Mouse (Mus musculus) hindbrain, embryonic 15.5 days (tissue): ENCODE measurements around the gene Btbd11. TPM values are rescaled to one million over a fixed set of nuclear protein-coding genes. Genes with fewer than 3 reads are reported as not detected.

Experiments
- ATAC-seq: fragments of 200-750 bp; cut with Nextera tagmentation; 2 replicates; pipeline ENCODE4 v1.8.0; 2017; ENCODE audit warnings: low read depth, moderate number of reproducible peaks, moderate TSS enrichment; ENCODE audit not compliant: low FRiP score
- H3K27ac ChIP-seq: fragments of 300-500 bp; sonication (generic); replicated peaks from 2 replicates; pipeline ENCODE4 v1.5.1; 2015; ENCODE audit warnings: mild to moderate bottlenecking, inconsistent platforms
- H3K27me3 ChIP-seq: fragments of 300-500 bp; sonication (generic); 2 replicates; pipeline ENCODE4 v1.6.1; 2015; ENCODE audit warnings: control low read depth, inconsistent platforms
- H3K36me3 ChIP-seq: fragments of 300-500 bp; sonication (generic); 2 replicates; pipeline ENCODE4 v1.6.1; 2015; ENCODE audit warnings: control low read depth, inconsistent platforms
- H3K4me1 ChIP-seq: fragments of 300-500 bp; sonication (generic); replicated peaks from 2 replicates; pipeline ENCODE4 v1.6.1; 2015; ENCODE audit warnings: control low read depth, inconsistent platforms
- H3K4me2 ChIP-seq: fragments of 300-500 bp; sonication (generic); 2 replicates; pipeline ENCODE4 v1.6.1; 2015; ENCODE audit warnings: moderate library complexity, mild to moderate bottlenecking, inconsistent platforms
- H3K4me3 ChIP-seq: fragments of 300-500 bp; sonication (generic); 2 replicates; pipeline ENCODE4 v1.5.1; 2015; ENCODE audit warnings: mild to moderate bottlenecking, inconsistent platforms
- H3K9ac ChIP-seq: fragments of 300-500 bp; sonication (generic); 2 replicates; pipeline ENCODE4 v1.6.1; 2015; ENCODE audit warnings: inconsistent platforms
- H3K9me3 ChIP-seq: fragments of 300-500 bp; sonication (generic); 2 replicates; pipeline ENCODE4 v1.6.1; 2016; ENCODE audit warnings: control low read depth, inconsistent platforms
- WGBS: fragments of 180-500 bp; shearing (Covaris S2); methylation state at CpG from one replicate; pipeline ENCODE4 v1.1.7; 2015; 5-methylcytosine and 5-hydroxymethylcytosine counted together
- polyA plus RNA-seq: library from polyadenylated mRNA; unstranded; fragments of >200 nt; fragmentation: Nextera tagmentation; extraction: Ambion mirVana; gene quantifications from 2 replicates; pipeline ENCODE4 v1.2.1, GENCODE M21; 2015

Gene Btbd11
- 23.2 and 26.9 TPM in 2 replicates for polyA plus RNA-seq

- Histone ChIP-seq H3K36me3 (no peaks in the 10 kb centered on the region), H3K4me1 (peaks cover 21% of the 10 kb centered on the region), H3K9ac (peak within 1 kb of the TSS; percentile 66), H3K4me2 (peak within 1 kb of the TSS; percentile 90), H3K27ac (peak within 1 kb of the TSS; percentile 80), H3K4me3 (peak within 1 kb of the TSS; percentile 65), H3K9me3 (no peaks in the 10 kb centered on the region), H3K27me3 (no peaks in the 10 kb centered on the region)
- WGBS = under 1% methylated on average over 45 of the region's 46 CpGs
- peak; percentile 96 for ATAC-seq
These were observed at the start of gene Btbd11 for GRCm38 (mm10) chr10:85386605-85387218. Btbd11 (plus strand) TSS chr10:85386814.

- WGBS = 52% methylated on average over 12 of the region's 12 CpGs
- H3K9ac ChIP-seq = no peak overlapping the region
These were observed 47.9 kb upstream of the Btbd11 start for GRCm38 (mm10) chr10:85338733-85339132.

GRCm38 (mm10) chr10:85341867-85342266 lies 44.7 kb upstream of the Btbd11 start:
- Histone ChIP-seq H3K27me3 (no peaks in the 10 kb centered on the region), H3K9me3 (no peaks in the 10 kb centered on the region), H3K4me3 (no peak overlapping the region), H3K27ac (no peak overlapping the region), H3K36me3 (no peaks in the 10 kb centered on the region), H3K9ac (no peak overlapping the region), H3K4me2 (no peak overlapping the region), H3K4me1 (peaks cover 6% of the 10 kb centered on the region; the same call in 1 of the 2 replicates)
- WGBS = 79% methylated on average over 1 of the region's 1 CpGs
- no peak for ATAC-seq

More at GRCm38 (mm10) chr10:85338733-85339132, 47.9 kb upstream of the Btbd11 start:
- H3K27me3 ChIP-seq = no peaks in the 10 kb centered on the region
- H3K4me1 ChIP-seq = 0 out of 2 replicates have a peak, but pooled peaks cover 5% of the 10 kb centered on the region
- H3K36me3 ChIP-seq = no peaks in the 10 kb centered on the region
- no peak overlapping the region for H3K4me2 ChIP-seq
- ATAC-seq = no peak
- no peaks in the 10 kb centered on the region for H3K9me3 ChIP-seq
- H3K4me3 ChIP-seq = no peak overlapping the region
- H3K27ac ChIP-seq = no peak overlapping the region

- Histone ChIP-seq H3K9ac (no peak overlapping the region), H3K36me3 (no peaks in the 10 kb centered on the region), H3K27ac (no peak overlapping the region), H3K4me3 (no peak overlapping the region), H3K4me2 (no peak overlapping the region), H3K9me3 (no peaks in the 10 kb centered on the region), H3K4me1 (peaks cover 6% of the 10 kb centered on the region; the same call in 1 of the 2 replicates), H3K27me3 (no peaks in the 10 kb centered on the region)
- ATAC-seq = no peak
- WGBS = 83% methylated on average over 9 of the region's 9 CpGs
These were observed 39.4 kb upstream of the Btbd11 start for GRCm38 (mm10) chr10:85347171-85347570.

- no peaks in the 10 kb centered on the region for H3K36me3 ChIP-seq
- H3K27me3 ChIP-seq = no peaks in the 10 kb centered on the region
These were observed 34.1 kb upstream of the Btbd11 start for GRCm38 (mm10) chr10:85352505-85352904.

GRCm38 (mm10) chr10:85354270-85354669 lies 32.3 kb upstream of the Btbd11 start:
- Histone ChIP-seq H3K9ac (no peak overlapping the region), H3K4me2 (no peak overlapping the region), H3K4me1 (no peaks in the 10 kb centered on the region), H3K9me3 (no peaks in the 10 kb centered on the region), H3K4me3 (no peak overlapping the region), H3K36me3 (no peaks in the 10 kb centered on the region), H3K27me3 (no peaks in the 10 kb centered on the region), H3K27ac (no peak overlapping the region)
- WGBS = 98% methylated on average over 1 of the region's 1 CpGs
- no peak for ATAC-seq

More at GRCm38 (mm10) chr10:85352505-85352904, 34.1 kb upstream of the Btbd11 start:
- WGBS = 81% methylated on average over 2 of the region's 2 CpGs
- Histone ChIP-seq H3K9me3 (no peaks in the 10 kb centered on the region), H3K9ac (no peak overlapping the region), H3K27ac (no peak overlapping the region), H3K4me3 (no peak overlapping the region), H3K4me2 (no peak overlapping the region), H3K4me1 (no peaks in the 10 kb centered on the region)
- no peak for ATAC-seq

- H3K9me3 ChIP-seq = no peaks in the 10 kb centered on the region
- WGBS = 75% methylated on average over 3 of the region's 3 CpGs
- H3K4me1 ChIP-seq = peaks cover 12% of the 10 kb centered on the region; the same call in 1 of the 2 replicates
These were observed 27.0 kb upstream of the Btbd11 start for GRCm38 (mm10) chr10:85359501-85360066.

GRCm38 (mm10) chr10:85362766-85363442 lies 23.7 kb upstream of the Btbd11 start:
- peak; percentile 74 for ATAC-seq
- WGBS = 44% methylated on average over 9 of the region's 9 CpGs

More at GRCm38 (mm10) chr10:85359501-85360066, 27.0 kb upstream of the Btbd11 start:
- Histone ChIP-seq H3K36me3 (no peaks in the 10 kb centered on the region), H3K4me2 (no peak overlapping the region), H3K27ac (no peak overlapping the region), H3K9ac (no peak overlapping the region), H3K4me3 (no peak overlapping the region), H3K27me3 (no peaks in the 10 kb centered on the region)
- ATAC-seq = no peak

GRCm38 (mm10) chr10:85366876-85367275 lies 19.7 kb upstream of the Btbd11 start:
- H3K4me3 ChIP-seq = no peak overlapping the region
- no peak overlapping the region for H3K9ac ChIP-seq
- H3K27ac ChIP-seq = no peak overlapping the region
- H3K4me2 ChIP-seq = no peak overlapping the region
- H3K27me3 ChIP-seq = no peaks in the 10 kb centered on the region
- no peaks in the 10 kb centered on the region for H3K36me3 ChIP-seq
- H3K4me1 ChIP-seq = peaks cover 7% of the 10 kb centered on the region; the same call in 1 of the 2 replicates
- 87% methylated on average over 10 of the region's 10 CpGs for WGBS
- no peak for ATAC-seq
- H3K9me3 ChIP-seq = no peaks in the 10 kb centered on the region

More at GRCm38 (mm10) chr10:85362766-85363442, 23.7 kb upstream of the Btbd11 start:
- H3K4me1 ChIP-seq = peaks cover 12% of the 10 kb centered on the region; the same call in 1 of the 2 replicates
- no peaks in the 10 kb centered on the region for H3K27me3 ChIP-seq
- H3K9ac ChIP-seq = no peak overlapping the region
- H3K9me3 ChIP-seq = no peaks in the 10 kb centered on the region
- H3K27ac ChIP-seq = no peak overlapping the region
- no peak overlapping the region for H3K4me3 ChIP-seq
- H3K4me2 ChIP-seq = no peak overlapping the region
- no peaks in the 10 kb centered on the region for H3K36me3 ChIP-seq

GRCm38 (mm10) chr10:85371309-85371708 lies 15.3 kb upstream of the Btbd11 start:
- Histone ChIP-seq H3K9me3 (no peaks in the 10 kb centered on the region), H3K4me1 (no peaks in the 10 kb centered on the region), H3K9ac (no peak overlapping the region), H3K27ac (no peak overlapping the region), H3K4me2 (no peak overlapping the region), H3K36me3 (no peaks in the 10 kb centered on the region), H3K4me3 (no peak overlapping the region), H3K27me3 (no peaks in the 10 kb centered on the region)
- WGBS = 63% methylated on average over 2 of the region's 2 CpGs
- ATAC-seq = 0 out of 2 replicates have a peak, but pooled peaks have one; percentile 51

GRCm38 (mm10) chr10:85372108-85372507 lies 14.5 kb upstream of the Btbd11 start:
- Histone ChIP-seq H3K9me3 (no peaks in the 10 kb centered on the region), H3K27me3 (no peaks in the 10 kb centered on the region), H3K36me3 (no peaks in the 10 kb centered on the region), H3K4me1 (no peaks in the 10 kb centered on the region), H3K4me2 (no peak overlapping the region), H3K27ac (no peak overlapping the region), H3K9ac (no peak overlapping the region), H3K4me3 (no peak overlapping the region)
- no peak for ATAC-seq
- WGBS = 81% methylated on average over 4 of the region's 4 CpGs

- 28% methylated on average over 8 of the region's 8 CpGs for WGBS
- Histone ChIP-seq H3K4me2 (no peak overlapping the region), H3K9ac (no peak overlapping the region), H3K4me1 (no peaks in the 10 kb centered on the region), H3K36me3 (no peaks in the 10 kb centered on the region), H3K27me3 (no peaks in the 10 kb centered on the region), H3K9me3 (no peaks in the 10 kb centered on the region), H3K4me3 (no peak overlapping the region), H3K27ac (no peak overlapping the region)
- no peak for ATAC-seq
These were observed 7.6 kb upstream of the Btbd11 start for GRCm38 (mm10) chr10:85378972-85379371.
